Mouse (Mus musculus) layer of hippocampus, adult 18-20 months (tissue): ENCODE results near the gene Tusc2. TPM values are rescaled to one million over a fixed set of nuclear protein-coding genes. Genes with fewer than 3 reads are reported as not detected.

Source experiments
- DNase-seq, 2 experiments: peaks; one replicate each; pipeline ENCODE4 v3.0.0; 2022; ENCODE audit warnings: low spot score in 2 of 2
- total RNA-seq, 2 experiments: library from RNA; stranded (reverse); gene quantifications; 2 replicates each; pipeline ENCODE4 v1.2.3; 2021

Gene Tusc2
- total RNA-seq, 2 experiments from 2014 or later = 86.2 to 86.5 TPM

GRCm38 (mm10) chr9:107586974-107587832 lies 24.1 kb downstream of the Tusc2 start, which contains the start of gene Ifrd2:
Ifrd2 (plus strand) TSS chr9:107587642.
- peak; percentile 97 to 99 for DNase-seq

GRCm38 (mm10) chr9:107587833-107588639 lies 25.0 kb downstream of the Tusc2 start:
- DNase-seq = no peak

GRCm38 (mm10) chr9:107590058-107590772 lies 27.2 kb downstream of the Tusc2 start:
- DNase-seq = no peak

- DNase-seq = no peak
These were observed 27.7 kb downstream of the Tusc2 start for GRCm38 (mm10) chr9:107590773-107591060.

- no peak for DNase-seq
These were observed 30.3 kb downstream of the Tusc2 start for GRCm38 (mm10) chr9:107593101-107593976.

GRCm38 (mm10) chr9:107594281-107595062 lies 31.4 kb downstream of the Tusc2 start:
- DNase-seq = no peak

- no peak for DNase-seq
These were observed 33.8 kb downstream of the Tusc2 start for GRCm38 (mm10) chr9:107596619-107597569.

GRCm38 (mm10) chr9:107598385-107598784 lies 35.3 kb downstream of the Tusc2 start:
- DNase-seq = no peak

GRCm38 (mm10) chr9:107599433-107599832 lies 36.4 kb downstream of the Tusc2 start:
- no peak for DNase-seq

GRCm38 (mm10) chr9:107599842-107600241 lies 36.8 kb downstream of the Tusc2 start:
- peak in 1 of 2 experiments; percentile 59 for DNase-seq

GRCm38 (mm10) chr9:107600745-107601144 lies 37.7 kb downstream of the Tusc2 start:
- no peak for DNase-seq

GRCm38 (mm10) chr9:107601275-107601674 lies 38.2 kb downstream of the Tusc2 start:
- DNase-seq = no peak

GRCm38 (mm10) chr9:107602068-107602648 lies 39.1 kb downstream of the Tusc2 start:
- peak; percentile 78 to 92 for DNase-seq

GRCm38 (mm10) chr9:107603251-107603650 lies 40.2 kb downstream of the Tusc2 start:
- DNase-seq = no peak

GRCm38 (mm10) chr9:107605041-107605661 lies 42.1 kb downstream of the Tusc2 start:
- no peak for DNase-seq

GRCm38 (mm10) chr9:107606591-107606990 lies 43.5 kb downstream of the Tusc2 start:
- DNase-seq = no peak

GRCm38 (mm10) chr9:107607036-107607435 lies 44.0 kb downstream of the Tusc2 start:
- DNase-seq = no peak
